Mouse (Mus musculus): ENCODE data around the gene Ccdc24. TPM values are rescaled to one million over a fixed set of nuclear protein-coding genes. Genes with fewer than 3 reads are reported as not detected.

The Ccdc24 gene
- total RNA-seq, 1 experiment = 1.0 TPM

DNA sequence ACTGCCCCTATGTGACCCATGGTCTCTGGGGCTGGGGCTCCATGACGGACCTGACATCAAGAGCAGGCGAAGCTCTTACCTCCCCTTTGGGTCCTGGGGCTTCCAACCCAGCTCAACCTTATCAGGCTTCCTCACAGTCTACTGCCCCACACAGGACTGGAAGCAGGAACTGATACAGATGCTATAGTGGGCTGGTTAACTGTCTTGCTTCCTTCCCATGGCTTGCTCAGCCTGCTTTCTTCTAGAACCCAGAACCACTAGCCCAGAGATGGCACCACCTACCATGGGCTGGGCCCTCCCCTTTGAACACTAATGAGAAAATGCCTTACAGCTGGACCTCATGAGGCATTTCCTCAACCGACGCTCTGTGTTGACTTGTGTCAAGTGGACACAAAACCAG, 45.0 kb upstream of the Ccdc24 start:
- no peaks in the 10 kb centered on the region for H3K9me3 ChIP-seq (ENCODE audit: control insufficient read depth, insufficient read depth, low read depth, low read length)
- peaks cover 0 to 10% of the 10 kb centered on the region in 2 experiments; a peak in 2 of 4 replicates for H3K4me1 ChIP-seq (ENCODE audit: control insufficient read depth in 2 of 2, insufficient read depth in 2 of 2, low read length in 2 of 2, poor library complexity in 1 of 2)
- H3K9ac ChIP-seq (ENCODE audit: insufficient read depth, low read depth, low read length, poor library complexity, severe bottlenecking) = no peak overlapping the region
- no peak overlapping the region for H3K27ac ChIP-seq (ENCODE audit: insufficient read depth, low read depth, low read length, poor library complexity, severe bottlenecking)
- H3K36me3 ChIP-seq (ENCODE audit: control insufficient read depth, insufficient read depth, low read length, poor library complexity, severe bottlenecking) = no peaks in the 10 kb centered on the region
- DNase-seq (ENCODE audit: low read depth, low spot score) = no peak
- no peak overlapping the region for H3K4me3 ChIP-seq (ENCODE audit: insufficient read depth in 1 of 2, low read depth in 1 of 2, low read length in 2 of 2, poor library complexity in 1 of 2, severe bottlenecking in 1 of 2)
- in situ Hi-C loops (cut with MboI; ENCODE audit: low sequenced_read_pairs in 2 of 2, unreplicated experiment in 2 of 2) = no loop called here
- TF ChIP-seq ZNF384 (IDR thresholded peaks at IDR 0.05; ENCODE audit: low read depth, low read length) (no peak), CHD2 (IDR thresholded peaks at IDR 0.05; ENCODE audit: low read depth, low read length) (no peak), ZC3H11A (IDR thresholded peaks at IDR 0.05; ENCODE audit: borderline replicate concordance, low read depth, low read length) (no peak), HCFC1 (IDR thresholded peaks at IDR 0.05; ENCODE audit: borderline replicate concordance, insufficient read depth, low read length) (no peak), MAFK (IDR thresholded peaks at IDR 0.05; ENCODE audit: insufficient read depth, low read depth, low read length) (no peak)

- in situ Hi-C loops (cut with MboI; ENCODE audit: low sequenced_read_pairs in 2 of 2, unreplicated experiment in 2 of 2) = no loop called here
- peaks cover 0 to 10% of the 10 kb centered on the region in 2 experiments; a peak in 2 of 4 replicates for H3K4me1 ChIP-seq (ENCODE audit: control insufficient read depth in 2 of 2, insufficient read depth in 2 of 2, low read length in 2 of 2, poor library complexity in 1 of 2)
- H3K27ac ChIP-seq (ENCODE audit: insufficient read depth, low read depth, low read length, poor library complexity, severe bottlenecking) = no peak overlapping the region
Measured at GRCm38 (mm10) chr4:117916386-117916785, 44.0 kb upstream of the Ccdc24 start.

DNA sequence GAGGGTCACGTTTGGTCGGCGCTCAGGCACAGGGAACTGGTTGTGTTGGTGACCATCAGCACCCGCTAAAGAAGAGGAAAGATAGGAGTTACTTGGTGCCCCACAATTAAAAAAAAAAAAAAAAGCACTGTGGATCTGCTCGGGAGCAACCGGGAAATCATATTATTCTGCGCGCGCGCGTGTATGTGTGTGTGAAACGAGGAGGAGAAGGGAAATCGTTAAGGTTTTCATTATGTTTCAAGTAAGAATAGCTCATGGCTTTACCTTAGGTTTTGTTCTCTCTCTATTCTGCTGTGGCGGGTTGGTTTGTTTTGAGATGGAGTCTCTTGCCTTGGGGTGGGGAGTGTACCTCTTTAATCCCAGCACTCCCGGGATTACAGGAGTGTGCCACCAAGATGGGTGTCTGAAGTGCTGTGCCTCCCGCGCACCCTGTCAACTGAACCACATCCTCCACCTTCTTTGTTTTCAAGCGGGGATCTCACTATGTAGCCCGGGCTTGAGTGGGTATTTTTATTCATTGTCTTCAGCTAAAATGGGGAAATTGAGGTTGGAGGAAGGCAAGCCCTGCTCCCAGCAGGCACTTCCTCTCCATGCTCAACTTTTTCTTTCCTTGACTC, 43.2 kb upstream of the Ccdc24 start:
- DNase-seq (ENCODE audit: low read depth, low spot score) = no peak
- Histone ChIP-seq H3K9ac (ENCODE audit: insufficient read depth, low read depth, low read length, poor library complexity, severe bottlenecking) (peak overlapping the region; percentile 86), H3K4me1 (ENCODE audit: control insufficient read depth in 2 of 2, insufficient read depth in 2 of 2, low read length in 2 of 2, poor library complexity in 1 of 2) (peaks cover 0 to 10% of the 10 kb centered on the region in 2 experiments; a peak in 2 of 4 replicates), H3K27ac (ENCODE audit: insufficient read depth, low read depth, low read length, poor library complexity, severe bottlenecking) (peak overlapping the region; percentile 41; the same call in 1 of the 2 replicates), H3K4me3 (ENCODE audit: insufficient read depth in 1 of 2, low read depth in 1 of 2, low read length in 2 of 2, poor library complexity in 1 of 2, severe bottlenecking in 1 of 2) (peak overlapping the region; percentile 69 to 91), H3K36me3 (ENCODE audit: control insufficient read depth, insufficient read depth, low read length, poor library complexity, severe bottlenecking) (peaks cover 12% of the 10 kb centered on the region), H3K9me3 (ENCODE audit: control insufficient read depth, insufficient read depth, low read depth, low read length) (no peaks in the 10 kb centered on the region)
- TF ChIP-seq ZNF384 (IDR thresholded peaks at IDR 0.05; ENCODE audit: low read depth, low read length) = no peak
- in situ Hi-C loops (cut with MboI; ENCODE audit: low sequenced_read_pairs in 2 of 2, unreplicated experiment in 2 of 2) = no loop called here

More at GRCm38 (mm10) chr4:117916386-117916785, 44.0 kb upstream of the Ccdc24 start:
- no peak overlapping the region for H3K4me3 ChIP-seq (ENCODE audit: insufficient read depth in 1 of 2, low read depth in 1 of 2, low read length in 2 of 2, poor library complexity in 1 of 2, severe bottlenecking in 1 of 2)
- TF ChIP-seq ZC3H11A (IDR thresholded peaks at IDR 0.05; ENCODE audit: borderline replicate concordance, low read depth, low read length) (no peak), CHD2 (IDR thresholded peaks at IDR 0.05; ENCODE audit: low read depth, low read length) (no peak), HCFC1 (IDR thresholded peaks at IDR 0.05; ENCODE audit: borderline replicate concordance, insufficient read depth, low read length) (no peak), MAFK (IDR thresholded peaks at IDR 0.05; ENCODE audit: insufficient read depth, low read depth, low read length) (no peak)
- no peak overlapping the region; the same call in 1 of the 2 replicates for H3K9ac ChIP-seq (ENCODE audit: insufficient read depth, low read depth, low read length, poor library complexity, severe bottlenecking)
- H3K9me3 ChIP-seq (ENCODE audit: control insufficient read depth, insufficient read depth, low read depth, low read length) = no peaks in the 10 kb centered on the region
- peaks cover 8% of the 10 kb centered on the region for H3K36me3 ChIP-seq (ENCODE audit: control insufficient read depth, insufficient read depth, low read length, poor library complexity, severe bottlenecking)
- DNase-seq (ENCODE audit: low read depth, low spot score) = no peak

GRCm38 (mm10) chr4:117914591-117915442, 42.5 kb upstream of the Ccdc24 start, which contains the start of gene Ipo13:
Gene Ipo13, minus strand, starts transcription at chr4:117914999.
- Histone ChIP-seq H3K27ac (ENCODE audit: insufficient read depth, low read depth, low read length, poor library complexity, severe bottlenecking) (peak within 1 kb of the TSS; percentile 89), H3K9ac (ENCODE audit: insufficient read depth, low read depth, low read length, poor library complexity, severe bottlenecking) (peak within 1 kb of the TSS; percentile 95), H3K36me3 (ENCODE audit: control insufficient read depth, insufficient read depth, low read length, poor library complexity, severe bottlenecking) (peaks cover 12% of the 10 kb centered on the region), H3K4me3 (ENCODE audit: insufficient read depth in 1 of 2, low read depth in 1 of 2, low read length in 2 of 2, poor library complexity in 1 of 2, severe bottlenecking in 1 of 2) (peak within 1 kb of the TSS; percentile 69 to 91), H3K4me1 (ENCODE audit: control insufficient read depth in 2 of 2, insufficient read depth in 2 of 2, low read length in 2 of 2, poor library complexity in 1 of 2) (peaks cover 0 to 10% of the 10 kb centered on the region in 2 experiments; a peak in 2 of 4 replicates), H3K9me3 (ENCODE audit: control insufficient read depth, insufficient read depth, low read depth, low read length) (no peaks in the 10 kb centered on the region)
- in situ Hi-C loops (cut with MboI; ENCODE audit: low sequenced_read_pairs in 2 of 2, unreplicated experiment in 2 of 2) = no loop called here
- peak; percentile 90 for DNase-seq (ENCODE audit: low read depth, low spot score)
- TF ChIP-seq HCFC1 (IDR thresholded peaks at IDR 0.05; ENCODE audit: borderline replicate concordance, insufficient read depth, low read length) = peak; percentile 97
- TF ChIP-seq ZNF384 (IDR thresholded peaks at IDR 0.05; ENCODE audit: low read depth, low read length) = no peak

All from ES-E14 (cell line).